Mouse (Mus musculus): ENCODE measurements around the gene Ccdc86.

DNA sequence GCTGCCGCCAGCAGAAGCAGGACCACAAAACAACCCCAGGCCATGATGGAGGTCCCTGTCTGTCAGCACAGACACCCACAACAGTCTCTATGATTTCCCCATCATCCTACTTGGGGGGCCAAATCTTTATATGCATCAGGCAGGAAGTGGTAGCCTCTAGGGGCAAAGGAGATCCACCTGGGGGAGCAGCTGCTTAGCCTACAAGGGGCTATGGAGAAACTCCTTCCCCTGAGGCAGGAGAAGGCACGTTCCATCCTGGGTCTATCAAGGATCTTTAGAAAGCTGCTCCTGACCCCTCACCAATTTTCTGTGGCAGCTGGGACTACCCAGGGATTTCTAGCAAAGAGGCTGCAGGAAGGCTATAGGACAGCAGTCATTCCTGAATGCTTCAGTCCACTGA, 28.5 kb downstream of the Ccdc86 start, which contains the start of gene Zp1:
- TF ChIP-seq CTCF (conservative IDR thresholded peaks at IDR 0.05; ENCODE audit: low read length) (no peak), POU5F1 (IDR thresholded peaks at IDR 0.05; ENCODE audit: borderline replicate concordance, low read length) (no peak)
